Mouse (Mus musculus): Measurements from ENCODE around the gene Ppp1r12c. TPM values are rescaled to one million over a fixed set of nuclear protein-coding genes. Genes with fewer than 3 reads are reported as not detected.

Ppp1r12c gene
- polyA plus RNA-seq, 1 experiment from 2014 or later = 50.3 TPM

GRCm38 (mm10) chr7:4511489-4512224, 10.2 kb upstream of the Ppp1r12c start:
- Histone ChIP-seq H3K4me1 (0 out of 2 replicates have a peak, but pooled peaks cover 4% of the 10 kb centered on the region), H3K36me3 (replicated peaks) (no peaks in the 10 kb centered on the region), H3K9ac (no peak overlapping the region), H3K27ac (no peak overlapping the region), H3K4me2 (no peak overlapping the region), H3K4me3 (no peak overlapping the region), H3K27me3 (replicated peaks) (no peaks in the 10 kb centered on the region), H3K9me3 (no peaks in the 10 kb centered on the region)
- ATAC-seq (replicated peaks) = no peak
- WGBS = 83% methylated on average over 8 of the region's 8 CpGs

- ATAC-seq (replicated peaks) = peak; percentile 56
- Histone ChIP-seq H3K4me2 (no peak overlapping the region), H3K4me1 (no peaks in the 10 kb centered on the region), H3K4me3 (no peak overlapping the region), H3K9me3 (no peaks in the 10 kb centered on the region), H3K27me3 (replicated peaks) (no peaks in the 10 kb centered on the region), H3K36me3 (replicated peaks) (no peaks in the 10 kb centered on the region), H3K9ac (no peak overlapping the region), H3K27ac (0 out of 2 replicates have a peak overlapping the region, but pooled peaks have one; percentile 11)
- 12% methylated on average over 24 of the region's 24 CpGs for WGBS
Measured at GRCm38 (mm10) chr7:4509863-4510608, 8.6 kb upstream of the Ppp1r12c start.

GRCm38 (mm10) chr7:4508739-4509116, 7.2 kb upstream of the Ppp1r12c start:
- Histone ChIP-seq H3K4me2 (no peak overlapping the region), H3K27ac (no peak overlapping the region), H3K36me3 (replicated peaks) (no peaks in the 10 kb centered on the region), H3K4me1 (no peaks in the 10 kb centered on the region), H3K4me3 (no peak overlapping the region), H3K9ac (no peak overlapping the region), H3K9me3 (no peaks in the 10 kb centered on the region), H3K27me3 (replicated peaks) (no peaks in the 10 kb centered on the region)
- 92% methylated on average over 8 of the region's 8 CpGs for WGBS
- ATAC-seq (replicated peaks) = no peak

GRCm38 (mm10) chr7:4508062-4508738, 6.7 kb upstream of the Ppp1r12c start:
- no peak for ATAC-seq (replicated peaks)
- Histone ChIP-seq H3K4me1 (no peaks in the 10 kb centered on the region), H3K4me2 (no peak overlapping the region), H3K4me3 (no peak overlapping the region), H3K9me3 (no peaks in the 10 kb centered on the region), H3K36me3 (replicated peaks) (no peaks in the 10 kb centered on the region), H3K27ac (no peak overlapping the region), H3K9ac (no peak overlapping the region), H3K27me3 (replicated peaks) (no peaks in the 10 kb centered on the region)
- WGBS = 67% methylated on average over 31 of the region's 32 CpGs

GRCm38 (mm10) chr7:4507220-4507619, 5.7 kb upstream of the Ppp1r12c start:
- no peak for ATAC-seq (replicated peaks)

GRCm38 (mm10) chr7:4504646-4505435, 3.4 kb upstream of the Ppp1r12c start:
- no peak for ATAC-seq (replicated peaks)
- peaks cover 17% of the 10 kb centered on the region for H3K4me1 ChIP-seq
- H3K9ac ChIP-seq = no peak overlapping the region
- H3K36me3 ChIP-seq (replicated peaks) = no peaks in the 10 kb centered on the region
- H3K27ac ChIP-seq = no peak overlapping the region
- 58% methylated on average over 11 of the region's 11 CpGs for WGBS
- H3K27me3 ChIP-seq (replicated peaks) = no peaks in the 10 kb centered on the region
- H3K4me2 ChIP-seq = no peak overlapping the region
- no peak overlapping the region for H3K4me3 ChIP-seq
- H3K9me3 ChIP-seq = no peaks in the 10 kb centered on the region

More at GRCm38 (mm10) chr7:4507220-4507619, 5.7 kb upstream of the Ppp1r12c start:
- Histone ChIP-seq H3K4me1 (peaks cover 4% of the 10 kb centered on the region), H3K27ac (no peak overlapping the region), H3K4me2 (no peak overlapping the region), H3K27me3 (replicated peaks) (no peaks in the 10 kb centered on the region), H3K4me3 (no peak overlapping the region), H3K9ac (no peak overlapping the region), H3K36me3 (replicated peaks) (no peaks in the 10 kb centered on the region), H3K9me3 (no peaks in the 10 kb centered on the region)
- WGBS = 33% methylated on average over 1 of the region's 4 CpGs

- Histone ChIP-seq H3K4me3 (no peak overlapping the region), H3K4me2 (no peak overlapping the region), H3K27me3 (replicated peaks) (no peaks in the 10 kb centered on the region), H3K9ac (no peak overlapping the region), H3K4me1 (peaks cover 27% of the 10 kb centered on the region), H3K27ac (no peak overlapping the region), H3K9me3 (no peaks in the 10 kb centered on the region), H3K36me3 (replicated peaks) (no peaks in the 10 kb centered on the region)
- 86% methylated on average over 5 of the region's 5 CpGs for WGBS
- ATAC-seq (replicated peaks) = no peak
Measured at GRCm38 (mm10) chr7:4503858-4504257, 2.4 kb upstream of the Ppp1r12c start.

GRCm38 (mm10) chr7:4503100-4503499, 1.6 kb upstream of the Ppp1r12c start:
- Histone ChIP-seq H3K9me3 (no peaks in the 10 kb centered on the region), H3K4me3 (no peak overlapping the region), H3K36me3 (replicated peaks) (no peaks in the 10 kb centered on the region), H3K27me3 (replicated peaks) (no peaks in the 10 kb centered on the region), H3K9ac (no peak overlapping the region), H3K27ac (no peak overlapping the region), H3K4me1 (peaks cover 34% of the 10 kb centered on the region), H3K4me2 (peak overlapping the region; percentile 64; the same call in 1 of the 2 replicates)
- ATAC-seq (replicated peaks) = no peak
- WGBS = 80% methylated on average over 4 of the region's 4 CpGs

GRCm38 (mm10) chr7:4502421-4503090, 1.1 kb upstream of the Ppp1r12c start:
- peak overlapping the region; percentile 80 for H3K4me3 ChIP-seq
- no peaks in the 10 kb centered on the region for H3K27me3 ChIP-seq (replicated peaks)
- 8% methylated on average over 14 of the region's 14 CpGs for WGBS
- H3K36me3 ChIP-seq (replicated peaks) = no peaks in the 10 kb centered on the region
- H3K27ac ChIP-seq = peak overlapping the region; percentile 90
- H3K9me3 ChIP-seq = no peaks in the 10 kb centered on the region
- peaks cover 40% of the 10 kb centered on the region for H3K4me1 ChIP-seq
- peak overlapping the region; percentile 64 for H3K4me2 ChIP-seq
- peak overlapping the region; percentile 83 for H3K9ac ChIP-seq
- ATAC-seq (replicated peaks) = peak; percentile 15

GRCm38 (mm10) chr7:4500892-4501471, 498 bp downstream of the Ppp1r12c start:
- Histone ChIP-seq H3K9me3 (no peaks in the 10 kb centered on the region), H3K4me2 (peak overlapping the region; percentile 64), H3K36me3 (replicated peaks) (no peaks in the 10 kb centered on the region), H3K27ac (peak overlapping the region; percentile 90), H3K9ac (peak overlapping the region; percentile 83), H3K4me3 (peak overlapping the region; percentile 80), H3K27me3 (replicated peaks) (no peaks in the 10 kb centered on the region), H3K4me1 (peaks cover 44% of the 10 kb centered on the region)
- ATAC-seq (replicated peaks) = peak; percentile 70
- whole genome bisulfite sequencing = 1% methylated on average over 38 of the region's 52 CpGs

GRCm38 (mm10) chr7:4499034-4499433, 2.4 kb downstream of the Ppp1r12c start:
- Histone ChIP-seq H3K4me1 (peaks cover 44% of the 10 kb centered on the region), H3K36me3 (replicated peaks) (no peaks in the 10 kb centered on the region), H3K9me3 (no peaks in the 10 kb centered on the region), H3K4me2 (peak overlapping the region; percentile 64), H3K27ac (no peak overlapping the region), H3K4me3 (peak overlapping the region; percentile 80), H3K9ac (peak overlapping the region; percentile 29; the same call in 1 of the 2 replicates), H3K27me3 (replicated peaks) (no peaks in the 10 kb centered on the region)
- WGBS = 83% methylated on average over 4 of the region's 4 CpGs
- no peak for ATAC-seq (replicated peaks)

Data from midbrain, embryonic 15.5 days (tissue).